Mouse (Mus musculus) left cerebral cortex, postnatal 10 days (tissue): ENCODE data around the gene Rasgrp2. TPM values are rescaled to one million over a fixed set of nuclear protein-coding genes. Genes with fewer than 3 reads are reported as not detected.

ENCODE experiments used
- DNase-seq, 2 experiments: peaks; one replicate each; pipeline ENCODE4 v3.0.0; 2021 to 2022; ENCODE audit warnings: low spot score in 2 of 2, mixed read lengths in 1 of 2; ENCODE audit errors: extremely low spot score in 1 of 2
- intact Hi-C: fragments of 180-260 bp; cut with DNase I; formaldehyde crosslinking; loops from one replicate; pipeline ENCODE4 v1.15.1; 2025
- total RNA-seq, 2 experiments: library from RNA; stranded (reverse); gene quantifications; 2 replicates each; pipeline ENCODE4 v1.2.3; 2021

The Rasgrp2 gene
- total RNA-seq, 2 experiments from 2014 or later: 179 to 190 TPM

- no peak for DNase-seq
These were observed 53.7 kb downstream of the Rasgrp2 start for GRCm38 (mm10) chr19:6452672-6453310.

GRCm38 (mm10) chr19:6453349-6453748 lies 54.2 kb downstream of the Rasgrp2 start:
- intact Hi-C loops: loop anchor here (5.0 kb wide), 1 partner anchor 36 kb away; the partner anchor contains the start of gene Nrxn2
- peak; percentile 69 to 86 for DNase-seq

More at GRCm38 (mm10) chr19:6452672-6453310, 53.7 kb downstream of the Rasgrp2 start:
- intact Hi-C loops: loop anchor here (5.0 kb wide), 1 partner anchor 35 kb away; the partner anchor contains the start of gene Nrxn2

- DNase-seq: no peak
- intact Hi-C loops: loop anchor here (5.0 kb wide), 1 partner anchor 37 kb away; the partner anchor contains the start of gene Nrxn2
These were observed 55.0 kb downstream of the Rasgrp2 start for GRCm38 (mm10) chr19:6454041-6454720.

- intact Hi-C loops: no loop called here
- no peak for DNase-seq
These were observed 60.4 kb downstream of the Rasgrp2 start for GRCm38 (mm10) chr19:6459504-6459903.

GRCm38 (mm10) chr19:6462841-6463240 lies 63.7 kb downstream of the Rasgrp2 start:
- DNase-seq: no peak
- intact Hi-C loops: no loop called here

- peak in 1 of 2 experiments; percentile 52 for DNase-seq
- intact Hi-C loops: no loop called here
These were observed 65.3 kb downstream of the Rasgrp2 start for GRCm38 (mm10) chr19:6464306-6465071.

Other genes with a start within 250 kb of the Rasgrp2 start
- gene Majin, start 215.0 kb upstream of the Rasgrp2 start, total RNA-seq: not detected
- not detected for gene Gpha2, start 173.0 kb upstream of the Rasgrp2 start, total RNA-seq
- gene Ppp2r5b, start 163.5 kb upstream of the Rasgrp2 start, total RNA-seq: 100 to 1,000 TPM; 214 to 224 TPM
- gene Atg2a, start 157.7 kb upstream of the Rasgrp2 start, total RNA-seq: 10 to 100 TPM; 32.9 to 34.9 TPM
- gene Ehd1, start 122.6 kb upstream of the Rasgrp2 start, total RNA-seq: 10 to 100 TPM; 45.0 to 49.0 TPM
- gene Cdc42bpg, start 92.9 kb upstream of the Rasgrp2 start, total RNA-seq: 1 to 10 TPM; 2.6 to 4.8 TPM
- gene Men1, start 64.4 kb upstream of the Rasgrp2 start, total RNA-seq: 10 to 100 TPM; 65.8 to 66.4 TPM
- gene Map4k2, start 58.2 kb upstream of the Rasgrp2 start, total RNA-seq: 10 to 100 TPM; 72.1 to 80.9 TPM
- gene Sf1, start 35.6 kb upstream of the Rasgrp2 start, total RNA-seq: 100 to 1,000 TPM; 178 to 194 TPM
- gene Pygm, start 14.9 kb upstream of the Rasgrp2 start, total RNA-seq: 10 to 100 TPM; 17.0 to 17.1 TPM
- gene Nrxn2, start 19.4 kb downstream of the Rasgrp2 start, total RNA-seq: 100 to 1,000 TPM; 809 to 835 TPM
- under 1 TPM; 0.28 to 0.51 TPM for gene Slc22a12, start 143.7 kb downstream of the Rasgrp2 start, total RNA-seq